Mouse (Mus musculus) limb, embryonic 11.5 days (tissue): ENCODE data around the gene Trit1. TPM values are rescaled to one million over a fixed set of nuclear protein-coding genes. Genes with fewer than 3 reads are reported as not detected.
A peak's percentile ranks its signal among the peaks of the same experiment; 100 is the strongest.

Source experiments
- ATAC-seq: fragments of 200-750 bp; cut with Nextera tagmentation; 2 replicates; pipeline ENCODE4 v1.8.0; 2017; ENCODE audit warnings: low read depth; ENCODE audit not compliant: insufficient number of reproducible peaks, low FRiP score, low TSS enrichment
- DNase-seq: peaks from one replicate; pipeline ENCODE4 v3.0.0-alpha.2; 2015; ENCODE audit warnings: low spot score
- H3K27ac ChIP-seq: fragments of 300-500 bp; sonication (generic); replicated peaks from 2 replicates; pipeline ENCODE4 v1.5.1; 2014; ENCODE audit warnings: low read depth, mild to moderate bottlenecking, low read length
- H3K27me3 ChIP-seq: fragments of 300-500 bp; sonication (generic); 2 replicates; pipeline ENCODE4 v1.6.1; 2014; ENCODE audit warnings: mild to moderate bottlenecking, low read length, mixed read lengths; ENCODE audit not compliant: control insufficient read depth, insufficient read depth
- H3K36me3 ChIP-seq: fragments of 300-500 bp; sonication (generic); 2 replicates; pipeline ENCODE4 v1.6.1; 2014; ENCODE audit warnings: mild to moderate bottlenecking, low read length, moderate library complexity, mixed read lengths; ENCODE audit not compliant: control insufficient read depth, insufficient read depth
- H3K4me1 ChIP-seq: fragments of 300-500 bp; sonication (generic); 2 replicates; pipeline ENCODE4 v1.6.1; 2014; ENCODE audit warnings: low read length, mixed read lengths; ENCODE audit not compliant: control insufficient read depth, insufficient read depth
- H3K4me2 ChIP-seq: fragments of 300-500 bp; sonication (generic); 2 replicates; pipeline ENCODE4 v1.6.1; 2014; ENCODE audit warnings: low read depth, mild to moderate bottlenecking, moderate library complexity; ENCODE audit not compliant: severe bottlenecking
- H3K4me3 ChIP-seq: fragments of 300-500 bp; sonication (generic); 2 replicates; pipeline ENCODE4 v1.5.1; 2014; ENCODE audit warnings: low read depth, low read length
- H3K9ac ChIP-seq: fragments of 300-500 bp; sonication (generic); 2 replicates; pipeline ENCODE4 v1.6.1; 2014; ENCODE audit warnings: mild to moderate bottlenecking, low read length
- H3K9me3 ChIP-seq: fragments of 300-500 bp; sonication (generic); 2 replicates; pipeline ENCODE4 v1.6.1; 2016; ENCODE audit warnings: low read length; ENCODE audit not compliant: control insufficient read depth
- WGBS: fragments of 180-500 bp; shearing (Covaris S2); extraction: QIAGEN DNeasy Blood & Tissue Kit; methylation state at CpG from one replicate; pipeline ENCODE4 v1.1.7; 2014; 5-methylcytosine and 5-hydroxymethylcytosine counted together
- polyA plus RNA-seq: library from polyadenylated mRNA; unstranded; fragments of >200 nt; fragmentation: Nextera tagmentation; extraction: Ambion mirVana; gene quantifications from 2 replicates; pipeline ENCODE4 v1.2.1, GENCODE M21; 2014

The Trit1 gene
- polyA plus RNA-seq, 1 experiment from 2014 or later, result 21.6 TPM

GRCm38 (mm10) chr4:122991177-122991576, 25.2 kb upstream of the Trit1 start:
- Histone ChIP-seq H3K4me1 (no peaks in the 10 kb centered on the region), H3K4me3 (no peak overlapping the region), H3K9ac (no peak overlapping the region), H3K9me3 (no peaks in the 10 kb centered on the region), H3K36me3 (no peaks in the 10 kb centered on the region), H3K4me2 (no peak overlapping the region), H3K27me3 (no peaks in the 10 kb centered on the region), H3K27ac (no peak overlapping the region)
- DNase-seq (no peak), ATAC-seq (no peak)
- WGBS, result 83% methylated on average over 1 of the region's 1 CpGs

GRCm38 (mm10) chr4:122992276-122992675, 24.1 kb upstream of the Trit1 start:
- WGBS, result 57% methylated on average over 3 of the region's 3 CpGs
- Histone ChIP-seq H3K9ac (no peak overlapping the region), H3K27ac (no peak overlapping the region), H3K4me3 (no peak overlapping the region), H3K4me1 (peaks cover 5% of the 10 kb centered on the region), H3K27me3 (no peaks in the 10 kb centered on the region), H3K4me2 (no peak overlapping the region), H3K9me3 (no peaks in the 10 kb centered on the region), H3K36me3 (no peaks in the 10 kb centered on the region)
- DNase-seq (no peak), ATAC-seq (no peak)

GRCm38 (mm10) chr4:122995404-122996220, 20.8 kb upstream of the Trit1 start, which contains the start of gene Mycl:
Gene Mycl (plus strand): TSS chr4:122995652.
- H3K4me1 ChIP-seq, result peaks cover 27% of the 10 kb centered on the region
- no peaks in the 10 kb centered on the region for H3K27me3 ChIP-seq
- peak within 1 kb of the TSS; percentile 94 for H3K4me2 ChIP-seq
- H3K9ac ChIP-seq, result peak within 1 kb of the TSS; percentile 88
- H3K27ac ChIP-seq, result peak within 1 kb of the TSS; percentile 62
- under 1% methylated on average over 54 of the region's 69 CpGs for WGBS
- peak within 1 kb of the TSS; percentile 64 for H3K4me3 ChIP-seq
- ATAC-seq (peak; percentile 82), DNase-seq (peak; percentile 88)
- H3K36me3 ChIP-seq, result no peaks in the 10 kb centered on the region
- no peaks in the 10 kb centered on the region for H3K9me3 ChIP-seq

GRCm38 (mm10) chr4:122996221-122996617, 20.2 kb upstream of the Trit1 start:
- Histone ChIP-seq H3K36me3 (peaks cover 4% of the 10 kb centered on the region; the same call in 1 of the 2 replicates), H3K4me1 (peaks cover 29% of the 10 kb centered on the region), H3K4me3 (peak overlapping the region; percentile 64), H3K9me3 (no peaks in the 10 kb centered on the region), H3K27ac (peak overlapping the region; percentile 62), H3K27me3 (no peaks in the 10 kb centered on the region), H3K9ac (peak overlapping the region; percentile 88), H3K4me2 (peak overlapping the region; percentile 94)
- ATAC-seq, result peak; percentile 46; the same call in 1 of the 2 replicates
- WGBS, result 0% methylated on average over 31 of the region's 32 CpGs
- no peak for DNase-seq

- Histone ChIP-seq H3K36me3 (peaks cover 4% of the 10 kb centered on the region; the same call in 1 of the 2 replicates), H3K9ac (peak overlapping the region; percentile 88), H3K27ac (0 out of 2 replicates have a peak overlapping the region, but pooled peaks have one; percentile 12), H3K4me2 (peak overlapping the region; percentile 94), H3K27me3 (no peaks in the 10 kb centered on the region), H3K9me3 (no peaks in the 10 kb centered on the region), H3K4me1 (peaks cover 31% of the 10 kb centered on the region), H3K4me3 (peak overlapping the region; percentile 64)
- under 1% methylated on average over 47 of the region's 47 CpGs for WGBS
- DNase-seq (peak; percentile 71), ATAC-seq (no peak)
Measured at GRCm38 (mm10) chr4:122996618-122997381, 19.6 kb upstream of the Trit1 start.

GRCm38 (mm10) chr4:122998537-122999262, 17.7 kb upstream of the Trit1 start:
- H3K9me3 ChIP-seq, result no peaks in the 10 kb centered on the region
- H3K4me2 ChIP-seq, result peak overlapping the region; percentile 94
- 8% methylated on average over 12 of the region's 12 CpGs for WGBS
- peaks cover 33% of the 10 kb centered on the region for H3K4me1 ChIP-seq
- peak; percentile 78 for DNase-seq
- ATAC-seq, result peak; percentile 52; the same call in 1 of the 2 replicates
- H3K4me3 ChIP-seq, result peak overlapping the region; percentile 14
- no peaks in the 10 kb centered on the region for H3K27me3 ChIP-seq
- H3K27ac ChIP-seq, result no peak overlapping the region
- H3K9ac ChIP-seq, result peak overlapping the region; percentile 40
- peaks cover 4% of the 10 kb centered on the region; the same call in 1 of the 2 replicates for H3K36me3 ChIP-seq

- no peak for DNase-seq
- Histone ChIP-seq H3K4me1 (peaks cover 33% of the 10 kb centered on the region), H3K9ac (peak overlapping the region; percentile 40)
Measured at GRCm38 (mm10) chr4:122999263-122999691, 17.1 kb upstream of the Trit1 start.

GRCm38 (mm10) chr4:123000130-123000529, 16.3 kb upstream of the Trit1 start:
- no peak overlapping the region for H3K4me2 ChIP-seq
- H3K9ac ChIP-seq, result no peak overlapping the region
- no peak overlapping the region for H3K27ac ChIP-seq
- H3K4me3 ChIP-seq, result no peak overlapping the region
- no peaks in the 10 kb centered on the region for H3K27me3 ChIP-seq
- WGBS, result 76% methylated on average over 14 of the region's 14 CpGs
- peaks cover 4% of the 10 kb centered on the region; the same call in 1 of the 2 replicates for H3K36me3 ChIP-seq
- DNase-seq, result no peak
- no peaks in the 10 kb centered on the region for H3K9me3 ChIP-seq
- peaks cover 33% of the 10 kb centered on the region for H3K4me1 ChIP-seq
- ATAC-seq, result no peak

More at GRCm38 (mm10) chr4:122999263-122999691, 17.1 kb upstream of the Trit1 start:
- H3K4me2 ChIP-seq, result peak overlapping the region; percentile 94
- H3K27me3 ChIP-seq, result no peaks in the 10 kb centered on the region
- H3K36me3 ChIP-seq, result peaks cover 4% of the 10 kb centered on the region; the same call in 1 of the 2 replicates
- 12% methylated on average over 4 of the region's 4 CpGs for WGBS
- no peaks in the 10 kb centered on the region for H3K9me3 ChIP-seq
- ATAC-seq, result no peak
- H3K4me3 ChIP-seq, result peak overlapping the region; percentile 14; the same call in 1 of the 2 replicates
- H3K27ac ChIP-seq, result no peak overlapping the region
